Mouse (Mus musculus) spleen, adult 2 months (tissue): ENCODE results near the gene Clec2h.

ENCODE experiments used
- CTCF ChIP-seq: fragments of 200-500 bp; IDR thresholded peaks from 2 replicates; pipeline ENCODE4 v1.5.1; 2011; ENCODE audit warnings: mild to moderate bottlenecking, inconsistent platforms; ENCODE audit not compliant: insufficient read depth, insufficient read length, insufficient replicate concordance; ENCODE audit errors: extremely low read depth
- POLR2A ChIP-seq: fragments of 200-500 bp; IDR thresholded peaks from 2 replicates; pipeline ENCODE4 v1.6.1; 2011; ENCODE audit warnings: low read depth, low read length, inconsistent platforms

GRCm38 (mm10) chr6:128662206-128662605 is at the start of gene Clec2h:
- TF ChIP-seq POLR2A (no peak), CTCF (peak; percentile 15; the same call in 1 of the 2 replicates)
